Mouse (Mus musculus) limb, embryonic 12.5 days (tissue): ENCODE results near the gene Klhl3. TPM values are rescaled to one million over a fixed set of nuclear protein-coding genes. Genes with fewer than 3 reads are reported as not detected.
A peak's percentile ranks its signal among the peaks of the same experiment; 100 is the strongest.

Experiments used
- ATAC-seq: fragments of 200-750 bp; cut with Nextera tagmentation; 2 replicates; pipeline ENCODE4 v1.8.0; 2017; ENCODE audit warnings: low read depth, moderate TSS enrichment; ENCODE audit not compliant: insufficient number of reproducible peaks, insufficient read depth, low FRiP score, low TSS enrichment
- H3K27ac ChIP-seq: fragments of 300-500 bp; sonication (generic); 2 replicates; pipeline ENCODE4 v1.5.1; 2016; ENCODE audit warnings: mild to moderate bottlenecking, moderate library complexity
- H3K27me3 ChIP-seq: fragments of 300-500 bp; sonication (generic); 2 replicates; pipeline ENCODE4 v1.6.1; 2016; ENCODE audit warnings: mild to moderate bottlenecking, moderate library complexity
- H3K36me3 ChIP-seq: fragments of 300-500 bp; sonication (generic); 2 replicates; pipeline ENCODE4 v1.6.1; 2016; ENCODE audit warnings: mild to moderate bottlenecking, moderate library complexity
- H3K4me1 ChIP-seq: fragments of 300-500 bp; sonication (generic); replicated peaks from 2 replicates; pipeline ENCODE4 v1.6.1; 2016
- H3K4me2 ChIP-seq: fragments of 300-500 bp; sonication (generic); 2 replicates; pipeline ENCODE4 v1.6.1; 2016; ENCODE audit warnings: mild to moderate bottlenecking, moderate library complexity
- H3K4me3 ChIP-seq: fragments of 300-500 bp; sonication (generic); replicated peaks from 2 replicates; pipeline ENCODE4 v1.5.1; 2016; ENCODE audit warnings: mild to moderate bottlenecking
- H3K9ac ChIP-seq: fragments of 300-500 bp; sonication (generic); replicated peaks from 2 replicates; pipeline ENCODE4 v1.6.1; 2016; ENCODE audit warnings: mild to moderate bottlenecking, moderate library complexity
- H3K9me3 ChIP-seq: fragments of 300-500 bp; sonication (generic); 2 replicates; pipeline ENCODE4 v1.6.1; 2016; ENCODE audit warnings: mild to moderate bottlenecking, moderate library complexity
- WGBS: fragments of 180-500 bp; shearing (Covaris S2); methylation state at CpG from one replicate; pipeline ENCODE4 v1.1.7; 2016; 5-methylcytosine and 5-hydroxymethylcytosine counted together
- polyA plus RNA-seq: library from polyadenylated mRNA; unstranded; fragments of >200 nt; fragmentation: Nextera tagmentation; extraction: Ambion mirVana; gene quantifications from 2 replicates; pipeline ENCODE4 v1.2.1, GENCODE M21; 2016

Gene Klhl3
- polyA plus RNA-seq: 4.4 TPM in 2 replicates

GRCm38 (mm10) chr13:58113061-58113900 is at the start of gene Klhl3:
Klhl3 (minus strand) TSS chr13:58113592.
- WGBS: 1% methylated on average over 35 of the region's 35 CpGs

GRCm38 (mm10) chr13:58160761-58161160 is 47.4 kb upstream of the Klhl3 start:
- H3K36me3 ChIP-seq: peaks cover 42% of the 10 kb centered on the region
- H3K9me3 ChIP-seq: peaks cover 11% of the 10 kb centered on the region; the same call in 1 of the 2 replicates
- H3K9ac ChIP-seq: no peak overlapping the region
- no peak overlapping the region for H3K27ac ChIP-seq
- no peaks in the 10 kb centered on the region; the same call in 1 of the 2 replicates for H3K27me3 ChIP-seq
- H3K4me3 ChIP-seq: no peak overlapping the region
- ATAC-seq: no peak
- peaks cover 6% of the 10 kb centered on the region; the same call in 1 of the 2 replicates for H3K4me1 ChIP-seq
- WGBS: 95% methylated on average over 15 of the region's 15 CpGs
- H3K4me2 ChIP-seq: no peak overlapping the region

More at GRCm38 (mm10) chr13:58113061-58113900, at the start of gene Klhl3:
- H3K27me3 ChIP-seq: no peaks in the 10 kb centered on the region
- peak; percentile 90 for ATAC-seq
- H3K4me2 ChIP-seq: peak within 1 kb of the TSS; percentile 83
- H3K27ac ChIP-seq: peak within 1 kb of the TSS; percentile 88
- peaks cover 34% of the 10 kb centered on the region for H3K4me1 ChIP-seq
- H3K36me3 ChIP-seq: no peaks in the 10 kb centered on the region
- H3K9me3 ChIP-seq: no peaks in the 10 kb centered on the region
- H3K9ac ChIP-seq: peak within 1 kb of the TSS; percentile 70
- peak within 1 kb of the TSS; percentile 56 for H3K4me3 ChIP-seq

- WGBS: 14% methylated on average over 16 of the region's 16 CpGs
- H3K27ac ChIP-seq: peak overlapping the region; percentile 32; the same call in 1 of the 2 replicates
- ATAC-seq: peak; percentile 24; the same call in 1 of the 2 replicates
Observed at GRCm38 (mm10) chr13:58158099-58158912, 44.9 kb upstream of the Klhl3 start.

GRCm38 (mm10) chr13:58157447-58158098 is 44.2 kb upstream of the Klhl3 start, which contains the start of gene Idnk:
Idnk (plus strand) TSS chr13:58157649.
- peak within 1 kb of the TSS; percentile 32; the same call in 1 of the 2 replicates for H3K27ac ChIP-seq
- peak within 1 kb of the TSS; percentile 97 for H3K4me2 ChIP-seq
- H3K9ac ChIP-seq: peak within 1 kb of the TSS; percentile 79
- H3K36me3 ChIP-seq: peaks cover 26% of the 10 kb centered on the region
- no peaks in the 10 kb centered on the region; the same call in 1 of the 2 replicates for H3K27me3 ChIP-seq
- under 1% methylated on average over 30 of the region's 30 CpGs for WGBS
- peaks cover 6% of the 10 kb centered on the region; the same call in 1 of the 2 replicates for H3K4me1 ChIP-seq
- peaks cover 11% of the 10 kb centered on the region; the same call in 1 of the 2 replicates for H3K9me3 ChIP-seq
- ATAC-seq: peak; percentile 61; the same call in 1 of the 2 replicates
- H3K4me3 ChIP-seq: peak within 1 kb of the TSS; percentile 76

More at GRCm38 (mm10) chr13:58158099-58158912, 44.9 kb upstream of the Klhl3 start:
- peak overlapping the region; percentile 79 for H3K9ac ChIP-seq
- H3K27me3 ChIP-seq: no peaks in the 10 kb centered on the region; the same call in 1 of the 2 replicates
- H3K36me3 ChIP-seq: peaks cover 31% of the 10 kb centered on the region
- peak overlapping the region; percentile 97 for H3K4me2 ChIP-seq
- peaks cover 11% of the 10 kb centered on the region; the same call in 1 of the 2 replicates for H3K9me3 ChIP-seq
- H3K4me1 ChIP-seq: peaks cover 6% of the 10 kb centered on the region; the same call in 1 of the 2 replicates
- H3K4me3 ChIP-seq: peak overlapping the region; percentile 76

GRCm38 (mm10) chr13:58157036-58157435 is 43.6 kb upstream of the Klhl3 start:
- no peak overlapping the region for H3K27ac ChIP-seq
- peak overlapping the region; percentile 79 for H3K9ac ChIP-seq
- H3K9me3 ChIP-seq: peaks cover 11% of the 10 kb centered on the region; the same call in 1 of the 2 replicates
- H3K4me3 ChIP-seq: peak overlapping the region; percentile 76
- H3K27me3 ChIP-seq: no peaks in the 10 kb centered on the region; the same call in 1 of the 2 replicates
- H3K4me1 ChIP-seq: peaks cover 6% of the 10 kb centered on the region; the same call in 1 of the 2 replicates
- peak overlapping the region; percentile 97 for H3K4me2 ChIP-seq
- H3K36me3 ChIP-seq: peaks cover 22% of the 10 kb centered on the region
- no peak for ATAC-seq
- WGBS: 30% methylated on average over 8 of the region's 8 CpGs

- H3K36me3 ChIP-seq: peaks cover 14% of the 10 kb centered on the region
- H3K9me3 ChIP-seq: peaks cover 4% of the 10 kb centered on the region; the same call in 1 of the 2 replicates
- no peak for ATAC-seq
- no peak overlapping the region for H3K9ac ChIP-seq
- no peak overlapping the region for H3K4me3 ChIP-seq
- 83% methylated on average over 2 of the region's 2 CpGs for WGBS
- H3K4me1 ChIP-seq: peaks cover 6% of the 10 kb centered on the region; the same call in 1 of the 2 replicates
- H3K4me2 ChIP-seq: no peak overlapping the region
- H3K27ac ChIP-seq: no peak overlapping the region
- H3K27me3 ChIP-seq: no peaks in the 10 kb centered on the region; the same call in 1 of the 2 replicates
Observed at GRCm38 (mm10) chr13:58156031-58156430, 42.6 kb upstream of the Klhl3 start.

- no peak overlapping the region for H3K4me3 ChIP-seq
- ATAC-seq: no peak
- 0 out of 2 replicates have a peak, but pooled peaks cover 7% of the 10 kb centered on the region for H3K9me3 ChIP-seq
- no peak overlapping the region for H3K9ac ChIP-seq
- no peaks in the 10 kb centered on the region; the same call in 1 of the 2 replicates for H3K4me1 ChIP-seq
- WGBS: 85% methylated on average over 11 of the region's 11 CpGs
- no peak overlapping the region for H3K4me2 ChIP-seq
- no peak overlapping the region for H3K27ac ChIP-seq
- H3K36me3 ChIP-seq: no peaks in the 10 kb centered on the region
- no peaks in the 10 kb centered on the region; the same call in 1 of the 2 replicates for H3K27me3 ChIP-seq
Observed at GRCm38 (mm10) chr13:58150442-58150841, 37.0 kb upstream of the Klhl3 start.

- H3K4me2 ChIP-seq: no peak overlapping the region
- H3K4me1 ChIP-seq: no peaks in the 10 kb centered on the region; the same call in 1 of the 2 replicates
- WGBS: 82% methylated on average over 3 of the region's 3 CpGs
- ATAC-seq: no peak
- H3K27me3 ChIP-seq: no peaks in the 10 kb centered on the region; the same call in 1 of the 2 replicates
- H3K9ac ChIP-seq: no peak overlapping the region
- H3K4me3 ChIP-seq: no peak overlapping the region
- 0 out of 2 replicates have a peak, but pooled peaks cover 7% of the 10 kb centered on the region for H3K9me3 ChIP-seq
- no peak overlapping the region for H3K27ac ChIP-seq
- H3K36me3 ChIP-seq: no peaks in the 10 kb centered on the region
Observed at GRCm38 (mm10) chr13:58149629-58150028, 36.2 kb upstream of the Klhl3 start.

- Histone ChIP-seq H3K4me1 (no peaks in the 10 kb centered on the region; the same call in 1 of the 2 replicates), H3K4me3 (peak overlapping the region; percentile 40), H3K4me2 (peak overlapping the region; percentile 74), H3K9me3 (0 out of 2 replicates have a peak, but pooled peaks cover 7% of the 10 kb centered on the region), H3K9ac (peak overlapping the region; percentile 9; the same call in 1 of the 2 replicates), H3K36me3 (no peaks in the 10 kb centered on the region), H3K27ac (no peak overlapping the region), H3K27me3 (no peaks in the 10 kb centered on the region; the same call in 1 of the 2 replicates)
- 40% methylated on average over 5 of the region's 5 CpGs for WGBS
- no peak for ATAC-seq
Observed at GRCm38 (mm10) chr13:58149033-58149558, 35.7 kb upstream of the Klhl3 start.
